Mouse (Mus musculus): ENCODE results near the gene Nptxr. TPM values are rescaled to one million over a fixed set of nuclear protein-coding genes. Genes with fewer than 3 reads are reported as not detected.

Gene Nptxr
- total RNA-seq, 2 experiments from 2014 or later = 800 to 813 TPM

DNA sequence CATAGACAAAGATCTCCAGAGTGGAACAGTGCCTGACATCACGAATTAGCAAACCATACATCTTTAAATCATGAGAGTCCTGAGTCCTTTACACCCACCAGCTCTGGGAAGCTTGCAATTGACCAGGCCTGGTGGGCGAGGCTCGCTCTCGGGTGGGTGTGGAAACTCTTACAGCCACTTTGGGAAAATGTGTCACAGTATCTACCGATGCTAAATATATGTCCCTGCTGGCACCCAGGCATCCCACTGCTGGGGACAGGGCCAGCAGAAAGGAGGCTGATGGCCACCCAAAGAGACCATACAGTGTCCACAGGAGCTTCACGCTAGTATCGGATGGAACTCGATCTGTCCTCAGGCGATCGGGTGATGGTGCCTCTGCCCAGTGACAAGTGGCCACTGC lies 6.0 kb downstream of the Nptxr start:
- H3K4me3 ChIP-seq = peak overlapping the region; percentile 23; the same call in 1 of the 2 replicates
- peak in 1 of 2 experiments; percentile 63 for DNase-seq (ENCODE audit: extremely low spot score in 1 of 2, low spot score in 2 of 2)
- TF ChIP-seq CTCF (IDR thresholded peaks at IDR 0.05) = no peak
- peak overlapping the region; percentile 83 for H3K27ac ChIP-seq
- intact Hi-C loops (cut with DNase I) = loop anchor here (1.0 kb wide), 1 partner anchor 33 kb away; no protein-coding TSS in a partner anchor

GRCm38 (mm10) chr15:79797680-79798079 lies 6.9 kb downstream of the Nptxr start:
- DNase-seq (ENCODE audit: extremely low spot score in 1 of 2, low spot score in 2 of 2) = no peak
- peak overlapping the region; percentile 23 for H3K4me3 ChIP-seq
- intact Hi-C loops (cut with DNase I) = loop anchor here (1.0 kb wide), 1 partner anchor 32 kb away; no protein-coding TSS in a partner anchor
- H3K27ac ChIP-seq = peak overlapping the region; percentile 83
- no peak for TF ChIP-seq CTCF (IDR thresholded peaks at IDR 0.05)

DNA sequence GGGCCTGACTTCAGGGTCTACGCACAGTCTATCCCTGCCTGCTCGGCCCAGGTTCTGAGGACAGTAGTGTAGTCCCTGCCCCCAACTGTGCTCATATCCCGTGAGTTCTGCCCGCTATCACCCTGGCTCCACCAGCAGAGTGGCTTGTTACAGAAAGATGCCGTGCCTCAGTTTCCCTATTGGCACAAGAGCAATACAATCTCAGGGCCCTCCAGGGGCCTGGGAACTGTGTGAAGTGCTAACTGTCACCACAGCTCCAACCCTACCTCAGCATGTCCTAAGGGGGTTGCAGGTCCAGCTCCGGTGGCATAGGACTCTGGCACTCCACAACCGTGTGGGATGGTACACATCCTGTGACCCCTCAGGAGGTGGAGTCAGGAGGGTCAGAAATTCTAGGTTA lies 7.5 kb downstream of the Nptxr start:
- intact Hi-C loops (cut with DNase I) = no loop called here
- Histone ChIP-seq H3K4me3 (no peak overlapping the region), H3K27ac (peak overlapping the region; percentile 83)
- no peak for TF ChIP-seq CTCF (IDR thresholded peaks at IDR 0.05)
- DNase-seq (ENCODE audit: extremely low spot score in 1 of 2, low spot score in 2 of 2) = no peak

DNA sequence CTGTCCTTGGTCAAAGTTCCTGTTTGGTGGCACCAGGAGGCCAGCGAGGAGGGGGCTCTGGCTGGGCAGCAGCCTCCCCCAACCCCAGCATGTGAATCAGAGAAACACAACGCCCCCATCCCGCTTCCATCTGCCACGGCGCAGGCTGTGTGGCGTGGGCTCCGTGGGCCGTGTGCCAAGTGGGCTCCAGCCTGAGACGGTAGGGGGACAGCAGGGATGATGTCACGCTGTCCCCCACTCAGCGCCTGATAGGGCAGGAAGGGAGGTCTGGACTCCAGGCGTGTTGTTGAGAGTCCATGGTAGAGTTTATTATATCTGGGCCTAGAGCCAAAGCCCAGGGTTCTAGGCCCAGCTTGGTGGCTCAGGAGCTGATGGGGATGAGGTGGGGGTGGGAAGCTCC lies 8.3 kb downstream of the Nptxr start:
- Histone ChIP-seq H3K4me3 (no peak overlapping the region), H3K27ac (peak overlapping the region; percentile 83)
- TF ChIP-seq CTCF (IDR thresholded peaks at IDR 0.05) = no peak
- intact Hi-C loops (cut with DNase I) = loop anchor here (1.0 kb wide), 2 partner anchors 21 to 26 kb away; no protein-coding TSS in a partner anchor
- peak; percentile 64 to 80 for DNase-seq (ENCODE audit: extremely low spot score in 1 of 2, low spot score in 2 of 2)

DNA sequence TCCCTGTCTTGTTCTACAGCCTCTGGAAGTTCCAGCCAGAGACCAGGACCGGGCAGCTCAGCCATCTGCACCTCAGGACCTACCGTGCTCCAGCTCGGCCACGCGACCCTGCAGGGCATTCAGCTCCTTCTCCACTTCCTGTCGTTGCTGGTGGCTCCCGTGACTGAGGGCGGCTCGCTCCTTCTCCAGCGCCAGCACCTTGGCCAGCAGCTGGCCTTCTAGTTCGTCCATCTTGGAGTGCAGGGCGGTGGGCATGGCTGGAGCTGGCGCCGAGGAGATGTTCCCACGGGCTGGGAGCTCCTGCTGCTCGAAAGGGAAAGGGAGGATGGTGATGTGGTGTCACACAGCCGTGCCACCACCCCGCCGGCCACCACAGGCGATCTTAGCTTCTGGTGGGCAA lies 10.4 kb downstream of the Nptxr start:
- no peak for TF ChIP-seq CTCF (IDR thresholded peaks at IDR 0.05)
- Histone ChIP-seq H3K4me3 (no peak overlapping the region), H3K27ac (peak overlapping the region; percentile 59)
- DNase-seq (ENCODE audit: extremely low spot score in 1 of 2, low spot score in 2 of 2) = no peak
- intact Hi-C loops (cut with DNase I) = no loop called here

- no peak overlapping the region for H3K4me3 ChIP-seq
- intact Hi-C loops (cut with DNase I) = no loop called here
- H3K27ac ChIP-seq = peak overlapping the region; percentile 59
- TF ChIP-seq CTCF (IDR thresholded peaks at IDR 0.05) = no peak
- DNase-seq (ENCODE audit: extremely low spot score in 1 of 2, low spot score in 2 of 2) = no peak
Measured at GRCm38 (mm10) chr15:79793076-79793475, 11.5 kb downstream of the Nptxr start.

GRCm38 (mm10) chr15:79792455-79792854 lies 12.1 kb downstream of the Nptxr start:
- no peak for TF ChIP-seq CTCF (IDR thresholded peaks at IDR 0.05)
- H3K4me3 ChIP-seq = no peak overlapping the region
- DNase-seq (ENCODE audit: extremely low spot score in 1 of 2, low spot score in 2 of 2) = no peak
- H3K27ac ChIP-seq = peak overlapping the region; percentile 59
- intact Hi-C loops (cut with DNase I) = no loop called here

- intact Hi-C loops (cut with DNase I) = no loop called here
- no peak overlapping the region; the same call in 1 of the 2 replicates for H3K27ac ChIP-seq
- TF ChIP-seq CTCF (IDR thresholded peaks at IDR 0.05) = no peak
- no peak for DNase-seq (ENCODE audit: extremely low spot score in 1 of 2, low spot score in 2 of 2)
- H3K4me3 ChIP-seq = no peak overlapping the region
Measured at GRCm38 (mm10) chr15:79791502-79791901, 13.1 kb downstream of the Nptxr start.

DNA sequence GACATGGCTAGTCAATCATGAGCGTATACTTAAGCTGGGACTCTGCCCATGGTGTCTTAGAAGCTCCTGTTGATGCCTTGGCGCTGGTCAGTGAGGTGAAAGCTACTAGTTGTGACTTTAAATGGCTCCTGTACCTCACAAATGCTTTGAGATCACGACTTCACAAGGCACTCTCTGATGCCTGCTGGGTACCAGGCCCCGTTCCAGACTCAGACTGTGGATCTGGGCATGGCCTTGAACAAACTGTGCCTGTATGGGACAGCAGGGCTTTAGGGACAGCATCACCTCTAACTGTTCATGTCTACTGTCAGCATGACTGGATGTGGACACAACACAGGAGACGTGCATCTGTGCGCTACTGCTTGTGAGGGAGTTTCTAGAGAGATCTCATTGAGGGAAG lies 13.7 kb downstream of the Nptxr start:
- TF ChIP-seq CTCF (IDR thresholded peaks at IDR 0.05) = no peak
- DNase-seq (ENCODE audit: extremely low spot score in 1 of 2, low spot score in 2 of 2) = no peak
- intact Hi-C loops (cut with DNase I) = no loop called here
- no peak overlapping the region for H3K27ac ChIP-seq
- H3K4me3 ChIP-seq = no peak overlapping the region

- DNase-seq (ENCODE audit: extremely low spot score in 1 of 2, low spot score in 2 of 2) = no peak
- Histone ChIP-seq H3K27ac (no peak overlapping the region), H3K4me3 (no peak overlapping the region)
- intact Hi-C loops (cut with DNase I) = no loop called here
- no peak for TF ChIP-seq CTCF (IDR thresholded peaks at IDR 0.05)
Measured at GRCm38 (mm10) chr15:79790111-79790510, 14.5 kb downstream of the Nptxr start.

DNA sequence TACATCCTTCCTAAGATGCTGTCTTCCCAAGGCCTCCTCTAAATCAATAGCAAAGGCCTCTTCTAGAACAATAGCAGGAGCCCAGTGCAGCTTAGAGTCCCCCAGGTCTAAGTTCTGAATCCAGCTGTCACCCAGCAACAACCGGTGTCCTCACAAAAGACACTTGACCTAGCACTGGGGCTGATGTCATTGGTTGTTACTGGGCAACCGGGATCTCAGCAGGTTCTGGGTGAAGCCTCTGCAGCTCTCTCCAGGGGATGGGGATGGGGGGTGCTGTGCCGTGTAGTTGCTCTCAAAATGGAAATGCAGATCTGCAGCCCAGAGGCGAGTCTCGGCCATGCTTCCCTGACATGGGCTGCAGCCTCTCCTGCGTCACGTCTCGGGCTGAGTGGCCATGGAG lies 16.8 kb downstream of the Nptxr start:
- H3K4me3 ChIP-seq = no peak overlapping the region
- TF ChIP-seq CTCF (IDR thresholded peaks at IDR 0.05) = no peak
- peak overlapping the region; percentile 66 for H3K27ac ChIP-seq
- intact Hi-C loops (cut with DNase I) = no loop called here
- no peak for DNase-seq (ENCODE audit: extremely low spot score in 1 of 2, low spot score in 2 of 2)

GRCm38 (mm10) chr15:79785056-79785455 lies 19.5 kb downstream of the Nptxr start:
- no peak for DNase-seq (ENCODE audit: extremely low spot score in 1 of 2, low spot score in 2 of 2)
- no peak for TF ChIP-seq CTCF (IDR thresholded peaks at IDR 0.05)
- H3K4me3 ChIP-seq = no peak overlapping the region
- intact Hi-C loops (cut with DNase I) = no loop called here
- no peak overlapping the region; the same call in 1 of the 2 replicates for H3K27ac ChIP-seq

- DNase-seq (ENCODE audit: extremely low spot score in 1 of 2, low spot score in 2 of 2) = no peak
- Histone ChIP-seq H3K27ac (no peak within 1 kb of the TSS), H3K4me3 (no peak within 1 kb of the TSS)
- intact Hi-C loops (cut with DNase I) = no loop called here
- TF ChIP-seq CTCF (IDR thresholded peaks at IDR 0.05) = no peak
Measured at GRCm38 (mm10) chr15:79777749-79778148, 26.8 kb downstream of the Nptxr start, which contains the start of gene Dnal4. Gene Dnal4, minus strand, starts transcription at chr15:79777849.

Measured in left cerebral cortex, adult 2 months (tissue).